Mouse (Mus musculus): ENCODE data around the gene Zc3h10.
"Not testable (repeated sequence)": the region's sequence is repeated elsewhere in the genome, so short reads cannot be mapped to it uniquely, and the experiment has no call there.

The Zc3h10 gene

GRCm38 (mm10) chr10:128555567-128555966 lies 8.0 kb upstream of the Zc3h10 start:
- not testable (repeated sequence) for DNase-seq (ENCODE audit: extremely low spot score)

GRCm38 (mm10) chr10:128550144-128550823 lies 2.7 kb upstream of the Zc3h10 start:
- DNase-seq (ENCODE audit: extremely low spot score), result not testable (repeated sequence)

GRCm38 (mm10) chr10:128549682-128550057 lies 2.1 kb upstream of the Zc3h10 start:
- DNase-seq (ENCODE audit: extremely low spot score), result not testable (repeated sequence)

- DNase-seq (ENCODE audit: extremely low spot score), result peak; percentile 93
Measured at GRCm38 (mm10) chr10:128548947-128549681, 1.5 kb upstream of the Zc3h10 start, which contains the start of gene Rpl41. Rpl41 (minus strand) TSS chr10:128549305.

GRCm38 (mm10) chr10:128548051-128548791 lies 647 bp upstream of the Zc3h10 start:
- not testable (repeated sequence) for DNase-seq (ENCODE audit: extremely low spot score)

- no peak for DNase-seq (ENCODE audit: extremely low spot score)
Measured at GRCm38 (mm10) chr10:128546787-128547186, 787 bp downstream of the Zc3h10 start.

GRCm38 (mm10) chr10:128546361-128546760 lies 1.2 kb downstream of the Zc3h10 start:
- peak; percentile 59 for DNase-seq (ENCODE audit: extremely low spot score)

GRCm38 (mm10) chr10:128545570-128545898 lies 2.0 kb downstream of the Zc3h10 start:
- no peak for DNase-seq (ENCODE audit: extremely low spot score)

- no peak for DNase-seq (ENCODE audit: extremely low spot score)
Measured at GRCm38 (mm10) chr10:128544674-128545569, 2.7 kb downstream of the Zc3h10 start.

- DNase-seq (ENCODE audit: extremely low spot score), result no peak
Measured at GRCm38 (mm10) chr10:128544151-128544657, 3.4 kb downstream of the Zc3h10 start.

GRCm38 (mm10) chr10:128543100-128543499 lies 4.5 kb downstream of the Zc3h10 start:
- DNase-seq (ENCODE audit: extremely low spot score), result no peak

GRCm38 (mm10) chr10:128538340-128538870 lies 9.2 kb downstream of the Zc3h10 start:
- DNase-seq (ENCODE audit: extremely low spot score), result no peak

- DNase-seq (ENCODE audit: extremely low spot score), result peak; percentile 88
Measured at GRCm38 (mm10) chr10:128536266-128536940, 11.2 kb downstream of the Zc3h10 start.

GRCm38 (mm10) chr10:128535624-128536265 lies 11.8 kb downstream of the Zc3h10 start:
- no peak for DNase-seq (ENCODE audit: extremely low spot score)

- no peak for DNase-seq (ENCODE audit: extremely low spot score)
Measured at GRCm38 (mm10) chr10:128535206-128535605, 12.4 kb downstream of the Zc3h10 start.

GRCm38 (mm10) chr10:128526366-128527356 lies 20.9 kb downstream of the Zc3h10 start:
- DNase-seq (ENCODE audit: extremely low spot score), result no peak

- DNase-seq (ENCODE audit: extremely low spot score), result peak; percentile 93
Measured at GRCm38 (mm10) chr10:128525671-128526308, 21.8 kb downstream of the Zc3h10 start, which contains the start of gene Esyt1. Esyt1 (minus strand) TSS chr10:128525871.
